Mouse (Mus musculus) kidney, postnatal 10 days (tissue): ENCODE data around the gene Mrps26.
"Not testable (repeated sequence)": the region's sequence is repeated elsewhere in the genome, so short reads cannot be mapped to it uniquely, and the experiment has no call there.

Source experiments
- DNase-seq: peaks from one replicate; pipeline ENCODE4 v3.0.0; 2021; ENCODE audit warnings: mixed read lengths

The Mrps26 gene

GRCm38 (mm10) chr2:130563212-130564055, at the start of gene Mrps26:
Mrps26 (plus strand) TSS chr2:130563742.
- peak; percentile 95 for DNase-seq

DNA sequence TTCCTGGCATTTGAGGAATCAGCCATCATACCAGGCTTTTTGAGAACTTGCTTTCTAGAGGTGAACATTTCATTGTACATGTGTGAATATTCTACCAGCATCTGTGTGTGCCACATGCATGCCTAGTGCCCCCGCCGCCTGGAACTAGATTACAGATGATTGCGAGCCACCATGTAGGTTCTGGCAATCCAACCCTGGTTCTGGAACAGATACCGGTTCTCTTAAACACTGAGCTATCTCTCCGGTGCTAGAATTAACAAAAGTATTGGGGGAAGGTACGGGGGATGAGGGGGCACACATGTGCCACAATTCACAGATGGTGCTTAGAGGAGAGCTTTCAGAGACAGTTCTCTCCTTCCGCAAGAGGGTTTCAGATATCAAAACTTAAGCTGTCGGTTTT, 49.6 kb upstream of the Mrps26 start:
- DNase-seq: no peak

DNA sequence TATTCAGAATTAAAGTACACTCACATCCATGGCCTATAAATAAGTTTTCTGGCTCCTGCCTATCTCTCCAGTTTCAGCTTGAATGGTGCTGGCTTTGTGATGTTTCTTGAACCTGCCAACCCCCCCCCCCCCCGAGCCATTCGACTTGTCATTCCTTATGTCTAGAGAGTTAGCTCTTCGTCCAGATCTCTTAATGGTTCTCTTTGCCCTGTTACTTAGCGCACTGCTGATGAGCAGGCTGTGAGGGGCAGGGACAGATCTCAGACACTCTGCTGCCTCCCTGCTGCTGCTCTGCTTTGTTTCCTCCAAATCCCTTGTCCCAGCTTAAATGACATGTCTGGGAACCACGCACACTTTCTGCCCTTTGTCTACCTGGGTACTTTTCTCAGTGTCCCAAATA, 47.8 kb upstream of the Mrps26 start:
- no peak for DNase-seq

GRCm38 (mm10) chr2:130521927-130522326, 41.6 kb upstream of the Mrps26 start:
- no peak for DNase-seq

DNA sequence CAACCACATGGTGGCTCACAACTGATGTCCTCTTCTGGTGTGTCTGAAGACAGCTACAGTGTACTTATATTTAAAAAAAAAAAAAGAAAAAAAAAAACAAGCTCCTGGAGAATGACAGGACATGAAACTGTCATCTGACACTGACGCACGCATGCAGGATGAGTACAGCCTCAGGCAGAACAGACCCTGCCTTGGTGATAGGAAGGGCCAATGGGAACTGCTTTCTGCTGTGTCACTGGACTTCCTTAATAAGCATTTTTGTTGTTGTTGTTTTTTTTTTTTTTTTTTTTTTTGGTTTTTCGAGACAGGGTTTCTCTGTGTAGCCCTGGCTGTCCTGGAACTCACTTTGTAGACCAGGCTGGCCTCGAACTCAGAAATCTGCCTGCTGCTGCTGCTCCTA, 38.1 kb upstream of the Mrps26 start:
- not testable (repeated sequence) for DNase-seq

GRCm38 (mm10) chr2:130528457-130528856, 35.1 kb upstream of the Mrps26 start:
- no peak for DNase-seq

DNA sequence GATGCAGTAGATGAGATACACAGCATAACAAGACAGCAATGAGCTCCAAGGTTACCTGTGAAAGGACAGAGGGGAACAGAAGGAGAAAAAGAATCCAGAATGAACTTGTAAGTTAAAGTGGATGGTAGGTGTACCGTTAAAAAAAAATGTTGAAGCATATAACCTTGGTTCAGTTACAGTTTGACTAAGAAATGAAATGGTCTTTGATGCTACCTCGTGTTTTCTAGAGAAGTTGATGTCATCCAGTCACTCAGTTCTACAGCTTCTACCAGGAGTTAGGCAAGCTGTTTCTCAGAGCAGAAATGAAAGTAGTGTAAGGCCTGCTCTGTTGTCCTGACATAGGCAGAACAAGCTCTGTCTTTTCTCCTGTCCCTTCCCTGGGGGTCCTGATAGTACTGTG, 34.3 kb upstream of the Mrps26 start:
- DNase-seq: no peak

- no peak for DNase-seq
Observed at GRCm38 (mm10) chr2:130529925-130530324, 33.6 kb upstream of the Mrps26 start.

DNA sequence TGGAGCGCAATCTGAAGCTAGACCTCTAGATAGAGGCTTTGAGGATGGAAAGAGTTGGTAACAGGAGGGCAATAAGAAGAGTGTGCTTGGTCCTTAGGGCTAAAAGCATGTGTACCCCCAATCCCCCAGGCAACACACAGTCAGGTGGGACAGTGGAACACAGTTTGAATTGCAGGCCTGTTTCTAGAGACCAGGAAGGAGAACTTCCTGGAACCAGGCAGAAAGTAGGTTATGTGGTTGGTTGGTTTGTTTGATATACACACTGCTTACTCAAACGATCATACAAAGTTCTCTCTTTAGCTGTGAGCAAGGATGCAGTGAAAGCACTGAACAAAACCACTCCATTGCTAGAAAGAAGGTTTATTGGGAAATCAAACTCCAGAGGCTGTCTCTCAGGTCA, 31.3 kb upstream of the Mrps26 start:
- DNase-seq: no peak

DNA sequence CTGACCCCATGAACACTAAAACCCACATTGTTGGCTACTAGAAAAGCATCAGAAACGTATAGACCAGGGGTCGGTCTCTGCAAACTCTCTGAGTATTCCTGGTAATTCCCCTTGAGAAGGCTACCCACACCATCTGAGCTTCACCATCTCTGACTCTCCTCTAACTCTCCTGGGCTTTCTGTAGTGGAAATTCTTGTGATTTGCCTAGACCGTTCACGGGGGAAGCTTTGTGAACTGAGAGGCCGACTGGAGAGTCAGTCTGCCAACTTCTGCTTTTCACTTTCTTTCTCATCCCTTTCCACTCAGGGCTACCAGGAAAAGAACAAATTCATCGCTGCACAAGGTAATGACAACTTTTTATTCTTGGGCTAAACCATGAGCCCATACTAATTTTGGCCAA, 28.5 kb upstream of the Mrps26 start:
- no peak for DNase-seq

GRCm38 (mm10) chr2:130536890-130537289, 26.7 kb upstream of the Mrps26 start:
- no peak for DNase-seq

GRCm38 (mm10) chr2:130538876-130539546, 24.5 kb upstream of the Mrps26 start:
- DNase-seq: no peak

GRCm38 (mm10) chr2:130540266-130540665, 23.3 kb upstream of the Mrps26 start:
- no peak for DNase-seq

- DNase-seq: no peak
Observed at GRCm38 (mm10) chr2:130546957-130547356, 16.6 kb upstream of the Mrps26 start.

DNA sequence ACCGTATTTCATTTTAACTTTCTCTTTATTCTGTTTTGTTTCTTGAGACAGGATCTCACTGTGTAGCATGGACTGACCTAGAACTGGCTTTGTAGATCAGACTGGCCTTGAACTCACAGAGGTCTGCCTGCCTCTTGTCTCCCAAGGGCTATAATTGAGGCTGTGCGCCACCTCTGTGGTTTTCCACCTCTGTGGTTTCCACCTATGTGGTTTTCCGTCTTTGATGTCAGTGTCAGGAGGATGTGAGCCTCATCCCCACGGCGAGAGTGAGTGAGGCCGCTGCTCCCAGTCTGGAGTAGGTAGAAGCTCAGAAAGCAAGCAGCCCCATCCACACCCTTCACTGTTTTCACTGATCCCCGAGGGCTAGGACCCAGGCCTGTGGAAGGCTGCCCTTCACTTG, 8.7 kb upstream of the Mrps26 start:
- no peak for DNase-seq

DNA sequence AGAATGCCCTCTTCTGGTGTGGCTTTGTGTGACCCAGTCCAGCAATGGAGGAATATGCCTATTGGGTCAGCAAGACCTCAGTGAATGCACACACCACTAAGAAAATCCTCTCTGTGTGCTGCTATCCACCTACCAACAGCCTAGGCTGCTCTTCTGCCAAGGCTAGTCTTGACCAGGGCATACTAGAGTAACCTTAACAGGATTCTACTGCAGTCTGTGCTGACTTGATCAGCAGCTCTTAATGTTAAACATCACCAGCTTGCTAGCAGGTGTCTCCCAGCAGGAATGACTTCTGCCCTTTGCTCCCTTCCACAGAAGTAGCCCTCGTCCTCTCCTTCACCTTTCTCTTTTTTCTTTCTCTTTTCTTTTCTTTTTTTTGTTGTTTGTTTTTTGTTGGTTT, 7.2 kb upstream of the Mrps26 start:
- DNase-seq: no peak

- no peak for DNase-seq
Observed at GRCm38 (mm10) chr2:130557462-130557861, 6.1 kb upstream of the Mrps26 start.

DNA sequence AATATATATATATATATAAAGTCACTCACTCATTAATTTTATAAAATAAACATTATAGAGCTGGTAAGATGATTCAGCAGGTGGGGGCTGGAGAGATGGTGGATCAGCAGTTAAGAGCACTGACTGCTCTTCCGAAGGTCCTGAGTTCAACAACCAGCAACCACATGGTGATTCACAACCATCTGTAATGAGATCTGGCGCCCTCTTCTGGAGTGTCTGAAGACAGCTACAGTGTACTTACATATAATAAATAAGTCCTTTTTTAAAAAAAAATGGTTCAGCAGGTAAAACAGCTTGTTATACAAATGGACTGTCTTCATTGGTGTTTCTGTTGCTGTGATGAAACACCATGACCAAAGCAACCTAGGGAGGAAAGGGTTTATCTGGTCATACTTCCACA, 5.5 kb upstream of the Mrps26 start:
- no peak for DNase-seq

- DNase-seq: peak; percentile 50
Observed at GRCm38 (mm10) chr2:130564063-130564462, 521 bp downstream of the Mrps26 start.

DNA sequence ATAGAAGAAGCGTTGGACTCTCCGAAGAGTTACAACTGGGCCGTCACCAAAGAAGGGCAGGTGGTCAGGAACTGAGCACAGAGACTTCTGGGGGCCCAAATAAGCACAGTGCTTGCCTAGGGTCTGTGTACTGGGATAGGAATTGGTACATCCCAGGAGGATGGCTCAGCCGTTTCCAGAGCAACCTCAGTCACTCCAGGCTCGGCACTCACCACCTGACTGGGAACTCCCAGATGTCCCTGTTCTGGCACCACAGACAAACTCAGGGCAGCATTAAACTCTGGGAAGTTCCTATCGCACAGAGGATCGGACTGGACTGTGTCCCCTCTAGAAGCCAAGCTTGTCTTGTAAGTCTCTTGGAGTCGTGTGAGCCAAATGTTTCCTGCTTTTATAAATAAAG, 1.4 kb downstream of the Mrps26 start:
- no peak for DNase-seq

DNA sequence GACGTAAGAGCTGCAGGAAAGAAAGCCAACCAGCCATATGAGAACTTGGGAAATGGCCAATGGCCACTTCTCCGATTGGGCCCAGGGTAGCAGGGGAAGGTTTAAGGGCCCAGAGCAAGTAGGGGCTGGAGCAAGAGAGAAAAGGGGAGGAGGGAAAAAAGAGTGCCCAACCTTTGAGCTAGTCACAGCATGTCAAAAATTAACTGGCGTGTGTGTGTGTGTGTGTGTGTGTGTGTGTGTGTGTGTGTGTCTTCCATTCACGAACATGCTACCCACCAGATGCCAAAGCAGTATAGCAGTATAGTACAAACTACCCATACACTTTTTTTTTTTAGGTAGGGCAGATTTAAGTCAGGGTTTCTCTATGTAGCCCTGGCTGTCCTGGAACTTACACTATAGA, 5.4 kb downstream of the Mrps26 start:
- DNase-seq: no peak

- DNase-seq: no peak
Observed at GRCm38 (mm10) chr2:130569926-130570325, 6.4 kb downstream of the Mrps26 start.

- DNase-seq: no peak
Observed at GRCm38 (mm10) chr2:130574960-130575359, 11.4 kb downstream of the Mrps26 start.

- DNase-seq: no peak
Observed at GRCm38 (mm10) chr2:130575873-130576272, 12.3 kb downstream of the Mrps26 start, which contains the start of gene Oxt. Oxt (plus strand) TSS chr2:130576173.
